Mouse (Mus musculus): ENCODE measurements around the gene Fam189a1. TPM values are rescaled to one million over a fixed set of nuclear protein-coding genes. Genes with fewer than 3 reads are reported as not detected.

Fam189a1 gene
- polyA plus RNA-seq, 1 experiment from 2014 or later: 0.74 TPM

GRCm38 (mm10) chr7:64934115-64934514 is 222.3 kb downstream of the Fam189a1 start:
- WGBS: 57% methylated on average over 3 of the region's 3 CpGs
- no peak for DNase-seq (ENCODE audit: low spot score)
- Histone ChIP-seq H3K4me3 (replicated peaks; ENCODE audit: low read depth, low read length) (no peak overlapping the region), H3K27ac (no peak overlapping the region), H3K9me3 (replicated peaks; ENCODE audit: low read length) (no peaks in the 10 kb centered on the region), H3K4me1 (replicated peaks; ENCODE audit: insufficient read depth, low read length) (no peaks in the 10 kb centered on the region), H3K4me2 (ENCODE audit: low read length) (no peak overlapping the region), H3K27me3 (ENCODE audit: insufficient read depth, low read length) (no peaks in the 10 kb centered on the region), H3K9ac (ENCODE audit: low read depth, low read length) (no peak overlapping the region), H3K36me3 (ENCODE audit: insufficient read depth, low read length) (no peaks in the 10 kb centered on the region)
- TF ChIP-seq CTCF (IDR thresholded peaks at IDR 0.05; ENCODE audit: low read depth): no peak
- no peak for ATAC-seq (replicated peaks; ENCODE audit: low FRiP score, low read depth)

- 76% methylated on average over 4 of the region's 4 CpGs for WGBS
- ATAC-seq (replicated peaks; ENCODE audit: low FRiP score, low read depth): no peak
- DNase-seq (ENCODE audit: low spot score): no peak
These were observed 225.4 kb downstream of the Fam189a1 start for GRCm38 (mm10) chr7:64930980-64931379.

GRCm38 (mm10) chr7:64923918-64924317 is 232.5 kb downstream of the Fam189a1 start:
- ATAC-seq (replicated peaks; ENCODE audit: low FRiP score, low read depth) (no peak), DNase-seq (ENCODE audit: low spot score) (no peak)
- no peak overlapping the region for H3K9ac ChIP-seq (ENCODE audit: low read depth, low read length)
- H3K4me1 ChIP-seq (replicated peaks; ENCODE audit: insufficient read depth, low read length): no peaks in the 10 kb centered on the region
- H3K4me3 ChIP-seq (replicated peaks; ENCODE audit: low read depth, low read length): no peak overlapping the region
- 80% methylated on average over 5 of the region's 5 CpGs for WGBS
- no peaks in the 10 kb centered on the region for H3K27me3 ChIP-seq (ENCODE audit: insufficient read depth, low read length)
- TF ChIP-seq CTCF (IDR thresholded peaks at IDR 0.05; ENCODE audit: low read depth): no peak
- no peak overlapping the region for H3K27ac ChIP-seq
- H3K36me3 ChIP-seq (ENCODE audit: insufficient read depth, low read length): no peaks in the 10 kb centered on the region
- H3K4me2 ChIP-seq (ENCODE audit: low read length): no peak overlapping the region
- no peaks in the 10 kb centered on the region for H3K9me3 ChIP-seq (replicated peaks; ENCODE audit: low read length)

More at GRCm38 (mm10) chr7:64930980-64931379, 225.4 kb downstream of the Fam189a1 start:
- H3K27me3 ChIP-seq (ENCODE audit: insufficient read depth, low read length): no peaks in the 10 kb centered on the region
- H3K27ac ChIP-seq: no peak overlapping the region
- H3K4me2 ChIP-seq (ENCODE audit: low read length): no peak overlapping the region
- no peaks in the 10 kb centered on the region for H3K4me1 ChIP-seq (replicated peaks; ENCODE audit: insufficient read depth, low read length)
- H3K4me3 ChIP-seq (replicated peaks; ENCODE audit: low read depth, low read length): no peak overlapping the region
- no peak overlapping the region for H3K9ac ChIP-seq (ENCODE audit: low read depth, low read length)
- no peaks in the 10 kb centered on the region for H3K36me3 ChIP-seq (ENCODE audit: insufficient read depth, low read length)
- no peaks in the 10 kb centered on the region for H3K9me3 ChIP-seq (replicated peaks; ENCODE audit: low read length)
- TF ChIP-seq CTCF (IDR thresholded peaks at IDR 0.05; ENCODE audit: low read depth): no peak

- H3K27me3 ChIP-seq (ENCODE audit: insufficient read depth, low read length): no peaks in the 10 kb centered on the region
- DNase-seq (ENCODE audit: low spot score) (no peak), ATAC-seq (replicated peaks; ENCODE audit: low FRiP score, low read depth) (no peak)
- no peak overlapping the region for H3K4me2 ChIP-seq (ENCODE audit: low read length)
- no peaks in the 10 kb centered on the region for H3K4me1 ChIP-seq (replicated peaks; ENCODE audit: insufficient read depth, low read length)
- H3K9me3 ChIP-seq (replicated peaks; ENCODE audit: low read length): no peaks in the 10 kb centered on the region
- no peak for TF ChIP-seq CTCF (IDR thresholded peaks at IDR 0.05; ENCODE audit: low read depth)
- no peaks in the 10 kb centered on the region for H3K36me3 ChIP-seq (ENCODE audit: insufficient read depth, low read length)
- no peak overlapping the region for H3K4me3 ChIP-seq (replicated peaks; ENCODE audit: low read depth, low read length)
- WGBS: 80% methylated on average over 13 of the region's 13 CpGs
- H3K9ac ChIP-seq (ENCODE audit: low read depth, low read length): no peak overlapping the region
- H3K27ac ChIP-seq: no peak overlapping the region
These were observed 235.2 kb downstream of the Fam189a1 start for GRCm38 (mm10) chr7:64921189-64921588.

GRCm38 (mm10) chr7:64920735-64921134 is 235.6 kb downstream of the Fam189a1 start:
- TF ChIP-seq CTCF (IDR thresholded peaks at IDR 0.05; ENCODE audit: low read depth): no peak
- Histone ChIP-seq H3K27me3 (ENCODE audit: insufficient read depth, low read length) (no peaks in the 10 kb centered on the region), H3K36me3 (ENCODE audit: insufficient read depth, low read length) (no peaks in the 10 kb centered on the region), H3K9ac (ENCODE audit: low read depth, low read length) (no peak overlapping the region), H3K4me3 (replicated peaks; ENCODE audit: low read depth, low read length) (no peak overlapping the region), H3K9me3 (replicated peaks; ENCODE audit: low read length) (no peaks in the 10 kb centered on the region), H3K4me2 (ENCODE audit: low read length) (no peak overlapping the region), H3K4me1 (replicated peaks; ENCODE audit: insufficient read depth, low read length) (no peaks in the 10 kb centered on the region), H3K27ac (no peak overlapping the region)
- no peak for ATAC-seq (replicated peaks; ENCODE audit: low FRiP score, low read depth)
- 91% methylated on average over 5 of the region's 5 CpGs for WGBS
- DNase-seq (ENCODE audit: low spot score): no peak

GRCm38 (mm10) chr7:64916654-64917053 is 239.7 kb downstream of the Fam189a1 start:
- no peaks in the 10 kb centered on the region for H3K27me3 ChIP-seq (ENCODE audit: insufficient read depth, low read length)
- no peak overlapping the region for H3K4me2 ChIP-seq (ENCODE audit: low read length)
- no peak for ATAC-seq (replicated peaks; ENCODE audit: low FRiP score, low read depth)
- H3K9me3 ChIP-seq (replicated peaks; ENCODE audit: low read length): no peaks in the 10 kb centered on the region
- no peak for DNase-seq (ENCODE audit: low spot score)
- no peak overlapping the region for H3K9ac ChIP-seq (ENCODE audit: low read depth, low read length)
- no peak overlapping the region for H3K27ac ChIP-seq
- no peak overlapping the region for H3K4me3 ChIP-seq (replicated peaks; ENCODE audit: low read depth, low read length)
- no peak for TF ChIP-seq CTCF (IDR thresholded peaks at IDR 0.05; ENCODE audit: low read depth)
- WGBS: 25% methylated on average over 7 of the region's 7 CpGs
- H3K4me1 ChIP-seq (replicated peaks; ENCODE audit: insufficient read depth, low read length): no peaks in the 10 kb centered on the region
- H3K36me3 ChIP-seq (ENCODE audit: insufficient read depth, low read length): no peaks in the 10 kb centered on the region

GRCm38 (mm10) chr7:64915121-64915520 is 241.2 kb downstream of the Fam189a1 start:
- Histone ChIP-seq H3K27me3 (ENCODE audit: insufficient read depth, low read length) (no peaks in the 10 kb centered on the region), H3K9me3 (replicated peaks; ENCODE audit: low read length) (no peaks in the 10 kb centered on the region), H3K36me3 (ENCODE audit: insufficient read depth, low read length) (no peaks in the 10 kb centered on the region), H3K27ac (no peak overlapping the region), H3K4me1 (replicated peaks; ENCODE audit: insufficient read depth, low read length) (no peaks in the 10 kb centered on the region), H3K9ac (ENCODE audit: low read depth, low read length) (no peak overlapping the region), H3K4me3 (replicated peaks; ENCODE audit: low read depth, low read length) (no peak overlapping the region), H3K4me2 (ENCODE audit: low read length) (no peak overlapping the region)
- no peak for TF ChIP-seq CTCF (IDR thresholded peaks at IDR 0.05; ENCODE audit: low read depth)
- no peak for DNase-seq (ENCODE audit: low spot score)
- ATAC-seq (replicated peaks; ENCODE audit: low FRiP score, low read depth): no peak
- 76% methylated on average over 2 of the region's 2 CpGs for WGBS

Measured in kidney, postnatal 0 days (tissue).